Mouse (Mus musculus): ENCODE results near the gene Naa35.

DNA sequence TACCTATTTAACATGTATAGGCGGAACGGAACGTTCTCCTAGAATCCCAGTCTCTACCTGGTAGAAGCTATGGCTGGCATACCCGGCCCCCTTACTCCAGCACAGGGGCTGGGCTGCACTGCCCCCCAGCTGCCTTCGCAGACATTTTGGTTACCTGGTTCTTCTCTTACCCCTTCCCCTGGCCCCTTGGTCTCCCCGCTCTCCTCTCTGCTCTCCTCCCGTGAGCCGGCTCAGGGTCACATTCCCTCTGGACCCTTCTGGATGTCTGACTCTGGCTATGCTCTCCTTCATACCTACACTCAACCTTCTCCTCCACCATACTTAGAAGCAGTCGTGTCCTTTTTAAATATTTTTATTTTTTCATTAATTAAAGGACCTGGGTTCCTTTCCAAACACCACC is 578 bp upstream of the Naa35 start:
- no peak for TF ChIP-seq GATA1 (IDR thresholded peaks at IDR 0.05; ENCODE audit: low read length)
- TF ChIP-seq TAL1 (IDR thresholded peaks at IDR 0.05; ENCODE audit: low read length), result no peak
